Mouse (Mus musculus) WW6 (cell line): Measurements from ENCODE around the gene Babam2.

Experiments used
- DNase-seq: peaks from one replicate; pipeline ENCODE4 v3.0.0-alpha.2; 2013; ENCODE audit warnings: low read depth, low spot score

Gene Babam2

GRCm38 (mm10) chr5:32043153-32043552 is 345.7 kb downstream of the Babam2 start:
- no peak for DNase-seq

- no peak for DNase-seq
Observed at GRCm38 (mm10) chr5:32043996-32044395, 346.5 kb downstream of the Babam2 start.

- no peak for DNase-seq
Observed at GRCm38 (mm10) chr5:32051899-32052298, 354.4 kb downstream of the Babam2 start.

- no peak for DNase-seq
Observed at GRCm38 (mm10) chr5:32052467-32052866, 355.0 kb downstream of the Babam2 start.

- no peak for DNase-seq
Observed at GRCm38 (mm10) chr5:32053476-32053875, 356.0 kb downstream of the Babam2 start.

GRCm38 (mm10) chr5:32055676-32056075 is 358.2 kb downstream of the Babam2 start:
- DNase-seq: no peak

GRCm38 (mm10) chr5:32056126-32056525 is 358.6 kb downstream of the Babam2 start:
- no peak for DNase-seq

- DNase-seq: no peak
Observed at GRCm38 (mm10) chr5:32058481-32059253, 361.2 kb downstream of the Babam2 start.

GRCm38 (mm10) chr5:32059254-32059796 is 361.8 kb downstream of the Babam2 start:
- no peak for DNase-seq

- DNase-seq: no peak
Observed at GRCm38 (mm10) chr5:32060485-32060884, 363.0 kb downstream of the Babam2 start.

GRCm38 (mm10) chr5:32061854-32062253 is 364.4 kb downstream of the Babam2 start:
- no peak for DNase-seq

- no peak for DNase-seq
Observed at GRCm38 (mm10) chr5:32064341-32065105, 367.0 kb downstream of the Babam2 start.

GRCm38 (mm10) chr5:32066015-32066734 is 368.7 kb downstream of the Babam2 start:
- no peak for DNase-seq

GRCm38 (mm10) chr5:32066839-32067238 is 369.4 kb downstream of the Babam2 start:
- DNase-seq: no peak

- no peak for DNase-seq
Observed at GRCm38 (mm10) chr5:32068616-32069015, 371.1 kb downstream of the Babam2 start.

- DNase-seq: no peak
Observed at GRCm38 (mm10) chr5:32069096-32069495, 371.6 kb downstream of the Babam2 start.

- no peak for DNase-seq
Observed at GRCm38 (mm10) chr5:32069566-32070169, 372.2 kb downstream of the Babam2 start.

- DNase-seq: no peak
Observed at GRCm38 (mm10) chr5:32070781-32071180, 373.3 kb downstream of the Babam2 start.

- no peak for DNase-seq
Observed at GRCm38 (mm10) chr5:32071314-32071713, 373.8 kb downstream of the Babam2 start.

- DNase-seq: no peak
Observed at GRCm38 (mm10) chr5:32071824-32072223, 374.3 kb downstream of the Babam2 start.

- DNase-seq: no peak
Observed at GRCm38 (mm10) chr5:32072877-32073276, 375.4 kb downstream of the Babam2 start.

- no peak for DNase-seq
Observed at GRCm38 (mm10) chr5:32074053-32074452, 376.6 kb downstream of the Babam2 start.
